Mouse (Mus musculus): ENCODE results near the gene Zbtb24. TPM values are rescaled to one million over a fixed set of nuclear protein-coding genes. Genes with fewer than 3 reads are reported as not detected.
A peak's percentile ranks its signal among the peaks of the same experiment; 100 is the strongest.

Gene Zbtb24
- total RNA-seq, 2 experiments from 2014 or later = 15.5 to 18.9 TPM

- no peak for DNase-seq
These were observed 40.9 kb downstream of the Zbtb24 start for GRCm38 (mm10) chr10:41491111-41491510.

- peak; percentile 44 for DNase-seq
These were observed 50.8 kb downstream of the Zbtb24 start for GRCm38 (mm10) chr10:41500941-41501340.

- no peak for DNase-seq
These were observed 54.8 kb downstream of the Zbtb24 start for GRCm38 (mm10) chr10:41504996-41505395.

- DNase-seq = peak; percentile 72
These were observed 55.3 kb downstream of the Zbtb24 start for GRCm38 (mm10) chr10:41505446-41505845.

GRCm38 (mm10) chr10:41509160-41509559 is 59.0 kb downstream of the Zbtb24 start:
- peak; percentile 40 for DNase-seq

GRCm38 (mm10) chr10:41514301-41514700 is 64.1 kb downstream of the Zbtb24 start:
- no peak for DNase-seq

- DNase-seq = no peak
These were observed 64.7 kb downstream of the Zbtb24 start for GRCm38 (mm10) chr10:41514921-41515320.

Other genes with a start within 250 kb of the Zbtb24 start
- 10 to 100 TPM; 13.3 to 16.4 TPM for gene Fig4, start 147.1 kb upstream of the Zbtb24 start, total RNA-seq (2021)
- gene Ak9, start 146.4 kb upstream of the Zbtb24 start, total RNA-seq (2021) = not detected
- 10 to 100 TPM; 15.2 to 19.0 TPM for gene Mical1, start 25.9 kb downstream of the Zbtb24 start, total RNA-seq (2021)
- 10 to 100 TPM; 23.6 to 29.0 TPM for gene Smpd2, start 40.0 kb downstream of the Zbtb24 start, total RNA-seq (2021)
- gene Ppil6, start 40.1 kb downstream of the Zbtb24 start, total RNA-seq (2021) = 1 to 10 TPM in 1 of 2 experiments, under 1 TPM in 1; 0.33 to 1.1 TPM
- gene Cd164, start 69.0 kb downstream of the Zbtb24 start, total RNA-seq (2021) = 100 to 1,000 TPM; 181 to 183 TPM

Measured in adrenal gland, postnatal 10 days (tissue).